Mouse (Mus musculus) CH12.LX (cell line): ENCODE results near the gene Gcdh.

Experiments
- EP300 ChIP-seq: IDR thresholded peaks from 2 replicates; pipeline ENCODE4 v1.6.1; 2011; ENCODE audit warnings: low read length, improper control_type of control experiment
- POLR2A ChIP-seq: IDR thresholded peaks from 2 replicates; pipeline ENCODE4 v1.6.1; 2011; ENCODE audit warnings: low read depth, mild to moderate bottlenecking, improper control_type of control experiment, low read length

GRCm38 (mm10) chr8:84895963-84896362 lies 2.2 kb upstream of the Gcdh start:
- no peak for TF ChIP-seq POLR2A
- no peak for TF ChIP-seq EP300
